Mouse (Mus musculus) testis, adult 2 months (tissue): ENCODE measurements around the gene Ccdc33.

Experiments used
- CTCF ChIP-seq: fragments of 200-500 bp; IDR thresholded peaks from 2 replicates; pipeline ENCODE4 v1.5.1; 2012; ENCODE audit warnings: low read depth, mild to moderate bottlenecking, inconsistent platforms, low read length, moderate library complexity; ENCODE audit not compliant: control insufficient read depth, insufficient read depth, insufficient replicate concordance
- POLR2A ChIP-seq: fragments of 200-500 bp; IDR thresholded peaks from 2 replicates; pipeline ENCODE4 v1.6.1; 2012; ENCODE audit warnings: low read depth, mild to moderate bottlenecking, inconsistent platforms, low read length, moderate library complexity; ENCODE audit not compliant: control insufficient read depth

DNA sequence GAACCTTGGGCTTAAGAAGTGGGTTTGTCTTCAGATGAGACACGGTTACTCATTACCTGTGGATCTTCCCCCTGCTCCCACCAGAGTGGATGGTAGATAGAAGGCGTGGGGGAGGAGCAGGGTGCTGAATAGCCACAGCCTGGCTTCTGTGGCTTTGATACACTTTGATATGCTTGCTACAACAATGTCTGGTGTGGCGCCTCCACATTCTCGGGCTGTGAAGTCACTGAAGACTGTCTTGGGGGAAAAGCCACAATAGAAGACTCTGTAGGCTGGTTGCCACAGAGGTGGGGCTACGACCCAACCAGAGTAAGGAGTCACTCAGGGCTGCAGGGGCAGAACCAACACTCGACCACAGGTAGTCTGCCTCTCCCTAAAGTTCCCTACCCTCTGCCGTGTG lies 13.1 kb upstream of the Ccdc33 start:
- no peak for TF ChIP-seq CTCF
- no peak for TF ChIP-seq POLR2A
